Mouse (Mus musculus) neural tube, embryonic 12.5 days (tissue): Measurements from ENCODE around the gene Psen1. TPM values are rescaled to one million over a fixed set of nuclear protein-coding genes. Genes with fewer than 3 reads are reported as not detected.

Experiments
- ATAC-seq: fragments of 200-750 bp; cut with Nextera tagmentation; 2 replicates; pipeline ENCODE4 v1.8.0; 2017; ENCODE audit warnings: low read depth, mild to moderate bottlenecking, moderate TSS enrichment, moderate library complexity; ENCODE audit not compliant: low FRiP score
- H3K27ac ChIP-seq: fragments of 300-500 bp; sonication (generic); 2 replicates; pipeline ENCODE4 v1.5.1; 2016
- H3K27me3 ChIP-seq: fragments of 300-500 bp; sonication (generic); replicated peaks from 2 replicates; pipeline ENCODE4 v1.6.1; 2016; ENCODE audit warnings: mild to moderate bottlenecking
- H3K36me3 ChIP-seq: fragments of 300-500 bp; sonication (generic); 2 replicates; pipeline ENCODE4 v1.6.1; 2016; ENCODE audit warnings: mild to moderate bottlenecking
- H3K4me1 ChIP-seq: fragments of 300-500 bp; sonication (generic); 2 replicates; pipeline ENCODE4 v1.6.1; 2016
- H3K4me2 ChIP-seq: fragments of 300-500 bp; sonication (generic); replicated peaks from 2 replicates; pipeline ENCODE4 v1.6.1; 2016; ENCODE audit warnings: mild to moderate bottlenecking
- H3K4me3 ChIP-seq: fragments of 300-500 bp; sonication (generic); 2 replicates; pipeline ENCODE4 v1.5.1; 2016
- H3K9ac ChIP-seq: fragments of 300-500 bp; sonication (generic); 2 replicates; pipeline ENCODE4 v1.6.1; 2016; ENCODE audit warnings: mild to moderate bottlenecking
- H3K9me3 ChIP-seq: fragments of 300-500 bp; sonication (generic); 2 replicates; pipeline ENCODE4 v1.6.1; 2016; ENCODE audit warnings: mild to moderate bottlenecking
- WGBS: fragments of 180-500 bp; shearing (Covaris S2); methylation state at CpG from one replicate; pipeline ENCODE4 v1.1.7; 2016; 5-methylcytosine and 5-hydroxymethylcytosine counted together
- polyA plus RNA-seq: library from polyadenylated mRNA; unstranded; fragments of >200 nt; fragmentation: Nextera tagmentation; extraction: Ambion mirVana; gene quantifications from 2 replicates; pipeline ENCODE4 v1.2.1, GENCODE M21; 2016

Psen1 gene
- polyA plus RNA-seq, 1 experiment from 2014 or later: 77.0 TPM

GRCm38 (mm10) chr12:83701608-83702007 is 13.7 kb downstream of the Psen1 start:
- no peaks in the 10 kb centered on the region for H3K4me1 ChIP-seq
- H3K4me3 ChIP-seq: no peak overlapping the region
- no peaks in the 10 kb centered on the region for H3K9me3 ChIP-seq
- H3K4me2 ChIP-seq: no peak overlapping the region
- no peak overlapping the region for H3K9ac ChIP-seq
- H3K36me3 ChIP-seq: peaks cover 18% of the 10 kb centered on the region
- no peak overlapping the region for H3K27ac ChIP-seq
- H3K27me3 ChIP-seq: no peaks in the 10 kb centered on the region
- ATAC-seq: no peak
- WGBS: 94% methylated on average over 7 of the region's 7 CpGs

GRCm38 (mm10) chr12:83702796-83703195 is 14.8 kb downstream of the Psen1 start:
- no peak overlapping the region for H3K27ac ChIP-seq
- no peak for ATAC-seq
- no peaks in the 10 kb centered on the region for H3K4me1 ChIP-seq
- WGBS: 30% methylated on average over 4 of the region's 4 CpGs
- H3K27me3 ChIP-seq: no peaks in the 10 kb centered on the region
- H3K9me3 ChIP-seq: no peaks in the 10 kb centered on the region
- H3K4me2 ChIP-seq: no peak overlapping the region
- no peak overlapping the region for H3K4me3 ChIP-seq
- H3K36me3 ChIP-seq: peaks cover 18% of the 10 kb centered on the region
- no peak overlapping the region for H3K9ac ChIP-seq

- Histone ChIP-seq H3K27ac (no peak overlapping the region), H3K36me3 (peaks cover 17% of the 10 kb centered on the region)
- 70% methylated on average over 4 of the region's 4 CpGs for WGBS
Measured at GRCm38 (mm10) chr12:83706951-83707350, 19.0 kb downstream of the Psen1 start.

GRCm38 (mm10) chr12:83708160-83709092 is 20.5 kb downstream of the Psen1 start:
- Histone ChIP-seq H3K4me2 (no peak overlapping the region), H3K9me3 (no peaks in the 10 kb centered on the region), H3K4me3 (no peak overlapping the region), H3K27ac (no peak overlapping the region), H3K36me3 (peaks cover 31% of the 10 kb centered on the region), H3K4me1 (no peaks in the 10 kb centered on the region), H3K27me3 (no peaks in the 10 kb centered on the region), H3K9ac (no peak overlapping the region)
- no peak for ATAC-seq
- 87% methylated on average over 7 of the region's 7 CpGs for WGBS

More at GRCm38 (mm10) chr12:83706951-83707350, 19.0 kb downstream of the Psen1 start:
- no peaks in the 10 kb centered on the region for H3K9me3 ChIP-seq
- H3K9ac ChIP-seq: no peak overlapping the region
- H3K4me3 ChIP-seq: no peak overlapping the region
- H3K4me2 ChIP-seq: no peak overlapping the region
- no peak for ATAC-seq
- H3K4me1 ChIP-seq: no peaks in the 10 kb centered on the region
- no peaks in the 10 kb centered on the region for H3K27me3 ChIP-seq

GRCm38 (mm10) chr12:83709934-83710333 is 22.0 kb downstream of the Psen1 start:
- no peak overlapping the region for H3K4me3 ChIP-seq
- H3K9me3 ChIP-seq: no peaks in the 10 kb centered on the region
- H3K27ac ChIP-seq: no peak overlapping the region
- peaks cover 41% of the 10 kb centered on the region for H3K36me3 ChIP-seq
- no peak overlapping the region for H3K9ac ChIP-seq
- ATAC-seq: no peak
- WGBS: 92% methylated on average over 2 of the region's 2 CpGs
- H3K27me3 ChIP-seq: no peaks in the 10 kb centered on the region
- no peaks in the 10 kb centered on the region for H3K4me1 ChIP-seq
- no peak overlapping the region for H3K4me2 ChIP-seq

GRCm38 (mm10) chr12:83713749-83714148 is 25.8 kb downstream of the Psen1 start:
- no peak overlapping the region for H3K4me2 ChIP-seq
- peaks cover 68% of the 10 kb centered on the region for H3K36me3 ChIP-seq
- H3K4me3 ChIP-seq: no peak overlapping the region
- no peaks in the 10 kb centered on the region for H3K4me1 ChIP-seq
- no peaks in the 10 kb centered on the region for H3K9me3 ChIP-seq
- 58% methylated on average over 2 of the region's 2 CpGs for WGBS
- H3K9ac ChIP-seq: no peak overlapping the region
- no peak for ATAC-seq
- no peak overlapping the region for H3K27ac ChIP-seq
- H3K27me3 ChIP-seq: no peaks in the 10 kb centered on the region

- Histone ChIP-seq H3K27ac (no peak overlapping the region), H3K4me2 (no peak overlapping the region), H3K36me3 (peaks cover 79% of the 10 kb centered on the region), H3K4me1 (no peaks in the 10 kb centered on the region), H3K9me3 (no peaks in the 10 kb centered on the region), H3K27me3 (no peaks in the 10 kb centered on the region), H3K9ac (no peak overlapping the region), H3K4me3 (no peak overlapping the region)
- ATAC-seq: no peak
- WGBS: 93% methylated on average over 15 of the region's 15 CpGs
Measured at GRCm38 (mm10) chr12:83716416-83717184, 28.6 kb downstream of the Psen1 start.

GRCm38 (mm10) chr12:83719431-83719830 is 31.5 kb downstream of the Psen1 start:
- H3K9ac ChIP-seq: no peak overlapping the region
- no peaks in the 10 kb centered on the region for H3K27me3 ChIP-seq
- no peak overlapping the region for H3K4me2 ChIP-seq
- 90% methylated on average over 1 of the region's 1 CpGs for WGBS
- ATAC-seq: no peak
- H3K9me3 ChIP-seq: no peaks in the 10 kb centered on the region
- H3K4me3 ChIP-seq: no peak overlapping the region
- peaks cover 72% of the 10 kb centered on the region for H3K36me3 ChIP-seq
- no peaks in the 10 kb centered on the region for H3K4me1 ChIP-seq
- no peak overlapping the region for H3K27ac ChIP-seq

GRCm38 (mm10) chr12:83721281-83721680 is 33.3 kb downstream of the Psen1 start:
- H3K27me3 ChIP-seq: no peaks in the 10 kb centered on the region
- H3K4me2 ChIP-seq: no peak overlapping the region
- H3K36me3 ChIP-seq: peaks cover 72% of the 10 kb centered on the region
- no peak overlapping the region for H3K4me3 ChIP-seq
- WGBS: 87% methylated on average over 6 of the region's 6 CpGs
- no peaks in the 10 kb centered on the region for H3K4me1 ChIP-seq
- no peaks in the 10 kb centered on the region for H3K9me3 ChIP-seq
- H3K9ac ChIP-seq: no peak overlapping the region
- H3K27ac ChIP-seq: no peak overlapping the region
- no peak for ATAC-seq

- Histone ChIP-seq H3K4me1 (no peaks in the 10 kb centered on the region), H3K4me3 (no peak overlapping the region), H3K27ac (no peak overlapping the region), H3K9me3 (no peaks in the 10 kb centered on the region), H3K36me3 (peaks cover 69% of the 10 kb centered on the region), H3K9ac (no peak overlapping the region), H3K4me2 (no peak overlapping the region), H3K27me3 (no peaks in the 10 kb centered on the region)
- 84% methylated on average over 3 of the region's 3 CpGs for WGBS
- ATAC-seq: no peak
Measured at GRCm38 (mm10) chr12:83723037-83723436, 35.1 kb downstream of the Psen1 start.

GRCm38 (mm10) chr12:83726510-83727308 is 38.8 kb downstream of the Psen1 start:
- H3K9me3 ChIP-seq: no peaks in the 10 kb centered on the region
- H3K4me2 ChIP-seq: no peak overlapping the region
- no peaks in the 10 kb centered on the region for H3K27me3 ChIP-seq
- H3K27ac ChIP-seq: no peak overlapping the region
- no peak overlapping the region for H3K4me3 ChIP-seq
- ATAC-seq: no peak
- H3K4me1 ChIP-seq: no peaks in the 10 kb centered on the region
- WGBS: 77% methylated on average over 12 of the region's 12 CpGs
- H3K36me3 ChIP-seq: peaks cover 80% of the 10 kb centered on the region
- no peak overlapping the region for H3K9ac ChIP-seq

- Histone ChIP-seq H3K4me3 (no peak overlapping the region), H3K4me2 (no peak overlapping the region), H3K9ac (no peak overlapping the region), H3K9me3 (no peaks in the 10 kb centered on the region), H3K4me1 (no peaks in the 10 kb centered on the region), H3K27me3 (no peaks in the 10 kb centered on the region), H3K36me3 (peaks cover 84% of the 10 kb centered on the region), H3K27ac (no peak overlapping the region)
- ATAC-seq: no peak
- WGBS: 97% methylated on average over 5 of the region's 5 CpGs
Measured at GRCm38 (mm10) chr12:83732225-83732624, 44.3 kb downstream of the Psen1 start.
